In genomic region chr2:158225301-158225700, GRCm38 (mm10) we compare ENCODE assay signal across 9 mouse cellular contexts. TPM values are rescaled to one million over a fixed set of nuclear protein-coding genes. Genes with fewer than 3 reads are reported as not detected.
DNase-seq lines count a peak whose midpoint lies in the region; ATAC-seq lines count a peak whose summit lies in the region.
"Had no signal": no experiment of that assay in that cellular context is flagged by ENCODE, and none has a peak within 500 bp of the region (broad histone marks: within the 10 kb centered on the region; RNA-seq: fewer than 3 reads in every experiment).

No protein-coding gene starts in this region.

- DNase-seq in kidney, adult 11 months: peak; percentile 51
- DNase-seq in NIH3T3 (ENCODE audit: low read depth): peak; percentile 44
- peak; percentile 76 for DNase-seq in gastrocnemius, postnatal 25 days
- DNase-seq in lung, postnatal 10 days: peak; percentile 73
- DNase-seq in forebrain, embryonic 11.5 days (ENCODE audit: low spot score): no peak
- no peak for DNase-seq in retina, postnatal 1 day

- H3K27ac ChIP-seq in kidney, embryonic 14.5 days (ENCODE audit: low read depth, low read length): no peak overlapping the region
- H3K27ac ChIP-seq in forebrain, embryonic 11.5 days (ENCODE audit: low read depth, low read length): no peak overlapping the region
- H3K27ac ChIP-seq in neural tube, embryonic 15.5 days (replicated peaks): no peak overlapping the region

- no peaks in the 10 kb centered on the region for H3K36me3 ChIP-seq in kidney, embryonic 14.5 days (ENCODE audit: control insufficient read depth, insufficient read depth, low read length)
- no peaks in the 10 kb centered on the region for H3K36me3 ChIP-seq in forebrain, embryonic 11.5 days (ENCODE audit: control insufficient read depth, insufficient read depth, low read length)
- H3K36me3 ChIP-seq in neural tube, embryonic 15.5 days: no peaks in the 10 kb centered on the region

- H3K4me2 ChIP-seq in kidney, embryonic 14.5 days (replicated peaks; ENCODE audit: low read depth, low read length): no peak overlapping the region
- no peak overlapping the region for H3K4me2 ChIP-seq in forebrain, embryonic 11.5 days (ENCODE audit: low read depth, low read length, severe bottlenecking)
- no peak overlapping the region for H3K4me2 ChIP-seq in neural tube, embryonic 15.5 days

- 61% methylated on average over 5 of the region's 5 CpGs for WGBS in kidney, embryonic 14.5 days
- 83% methylated on average over 5 of the region's 5 CpGs for WGBS in forebrain, embryonic 11.5 days
- 69% methylated on average over 5 of the region's 5 CpGs for WGBS in neural tube, embryonic 15.5 days

- no peak for ATAC-seq in kidney, embryonic 14.5 days (ENCODE audit: low FRiP score, low TSS enrichment)
- no peak for ATAC-seq in forebrain, embryonic 11.5 days (replicated peaks; ENCODE audit: low FRiP score)
- ATAC-seq in neural tube, embryonic 15.5 days (ENCODE audit: low FRiP score): no peak

- H3K9me3 ChIP-seq in kidney, embryonic 14.5 days (ENCODE audit: control insufficient read depth, low read length): no peaks in the 10 kb centered on the region
- no peaks in the 10 kb centered on the region for H3K9me3 ChIP-seq in forebrain, embryonic 11.5 days (ENCODE audit: control insufficient read depth, low read length)
- no peaks in the 10 kb centered on the region for H3K9me3 ChIP-seq in neural tube, embryonic 15.5 days (replicated peaks)

- peaks cover 13% of the 10 kb centered on the region; the same call in 1 of the 2 replicates for H3K4me1 ChIP-seq in kidney, embryonic 14.5 days (ENCODE audit: control insufficient read depth, insufficient read depth, low read length)
- peaks cover 4% of the 10 kb centered on the region; the same call in 1 of the 2 replicates for H3K4me1 ChIP-seq in forebrain, embryonic 11.5 days (replicated peaks; ENCODE audit: control insufficient read depth, insufficient read depth, low read length)
- H3K4me1 ChIP-seq in neural tube, embryonic 15.5 days: peaks cover 30% of the 10 kb centered on the region

- H3K9ac ChIP-seq in kidney, embryonic 14.5 days (ENCODE audit: low read depth, low read length): no peak overlapping the region
- no peak overlapping the region for H3K9ac ChIP-seq in forebrain, embryonic 11.5 days (ENCODE audit: low read length)
- H3K9ac ChIP-seq in neural tube, embryonic 15.5 days (replicated peaks): no peak overlapping the region

- H3K27me3 ChIP-seq in kidney, embryonic 14.5 days (ENCODE audit: control insufficient read depth, insufficient read depth, low read length): no peaks in the 10 kb centered on the region
- no peaks in the 10 kb centered on the region for H3K27me3 ChIP-seq in forebrain, embryonic 11.5 days (ENCODE audit: control insufficient read depth, insufficient read depth, low read length)
- no peaks in the 10 kb centered on the region for H3K27me3 ChIP-seq in neural tube, embryonic 15.5 days (replicated peaks)

- H3K4me3 ChIP-seq in kidney, embryonic 14.5 days (ENCODE audit: low read length): no peak overlapping the region
- H3K4me3 ChIP-seq in forebrain, embryonic 11.5 days (ENCODE audit: low read depth, low read length): no peak overlapping the region
- no peak overlapping the region for H3K4me3 ChIP-seq in neural tube, embryonic 15.5 days (replicated peaks)

RNA-seq across cellular contexts. Expression of gene D630003M21Rik, which starts 3.7 kb away (rescaled TPM):
- polyA plus RNA-seq in kidney, embryonic 14.5 days (2014; fragmentation: Nextera tagmentation; extraction: Ambion mirVana): 3.7 and 5.2 TPM in 2 replicates
- total RNA-seq in gastrocnemius, postnatal 25 days (2021): 1 to 10 TPM; 1.8 to 2.0 TPM
- polyA plus RNA-seq in forebrain, embryonic 11.5 days (2014; fragmentation: Nextera tagmentation; extraction: Ambion mirVana): 2.7 and 2.9 TPM in 2 replicates
- 2.4 and 2.5 TPM in 2 replicates for polyA plus RNA-seq in neural tube, embryonic 15.5 days (2015; fragmentation: Nextera tagmentation; extraction: Ambion mirVana)

RNA-seq across cellular contexts. Expression of gene Bpi, which starts 32.6 kb away (rescaled TPM):
- polyA plus RNA-seq in kidney, embryonic 14.5 days (2014; fragmentation: Nextera tagmentation; extraction: Ambion mirVana): 0.19 TPM in 1 of 2 replicates, not detected in the other
- total RNA-seq in gastrocnemius, postnatal 25 days (2021): not detected
- polyA plus RNA-seq in forebrain, embryonic 11.5 days (2014; fragmentation: Nextera tagmentation; extraction: Ambion mirVana): not detected in 2 replicates
- not detected in 2 replicates for polyA plus RNA-seq in neural tube, embryonic 15.5 days (2015; fragmentation: Nextera tagmentation; extraction: Ambion mirVana)
- polyA plus RNA-seq: limb, embryonic 11.5 days had no signal

Comparison
In these comparisons a context has a peak if more than half of its experiments do, and no peak if none do; other contexts are left out.
1. DNase-seq: peak in kidney, adult 11 months (single experiment), NIH3T3 (single experiment), gastrocnemius, postnatal 25 days (single experiment) and lung, postnatal 10 days (single experiment); none in forebrain, embryonic 11.5 days (single experiment) and retina, postnatal 1 day (single experiment).